Mouse (Mus musculus) heart, adult 2 months (tissue): ENCODE data around the gene Fnbp1.

Source experiments
- CTCF ChIP-seq: fragments of 200-600 bp; IDR thresholded peaks from 2 replicates; pipeline ENCODE4 v1.8.1; 2022; ENCODE audit warnings: antibody characterized with exemption, mild to moderate bottlenecking, moderate library complexity
- EP300 ChIP-seq: fragments of 200-500 bp; IDR thresholded peaks from 2 replicates; pipeline ENCODE4 v1.6.1; 2011; ENCODE audit warnings: low read depth, low read length, control low read depth; ENCODE audit not compliant: insufficient read depth
- POLR2A ChIP-seq: fragments of 200-500 bp; IDR thresholded peaks from 2 replicates; pipeline ENCODE4 v1.6.1; 2011; ENCODE audit warnings: mild to moderate bottlenecking, low read depth, low read length, control low read depth; ENCODE audit not compliant: insufficient read depth

DNA sequence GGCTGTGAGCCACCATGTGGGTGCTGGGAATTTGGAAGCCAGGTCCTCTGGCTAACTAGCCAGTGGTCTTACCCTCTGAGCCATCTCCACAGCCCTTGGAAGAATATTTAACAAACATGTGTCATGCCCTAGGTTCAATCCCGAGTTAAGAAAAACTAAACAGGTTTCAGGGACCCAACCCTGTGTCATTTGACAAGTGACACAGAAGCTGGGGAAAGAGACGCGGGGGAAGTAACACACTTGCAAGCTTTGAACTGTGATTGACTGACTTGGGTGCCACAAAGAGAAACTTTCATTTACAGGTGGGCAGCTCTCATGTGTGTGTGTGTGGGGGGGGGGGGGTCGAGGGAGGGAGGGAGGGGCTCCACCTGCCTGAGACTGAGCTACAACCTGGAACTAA, 7.8 kb downstream of the Fnbp1 start:
- TF ChIP-seq CTCF (no peak), POLR2A (no peak), EP300 (no peak)
